Mouse (Mus musculus) brain, adult 2 months (tissue): ENCODE data around the gene March2.

Experiments used
- DNase-seq: peaks from one replicate; pipeline ENCODE4 v3.0.0; 2011; ENCODE audit warnings: low read depth, low spot score

The March2 gene

GRCm38 (mm10) chr17:33717982-33718381 lies 488 bp downstream of the March2 start:
- peak; percentile 7 for DNase-seq

GRCm38 (mm10) chr17:33717246-33717645 lies 1.2 kb downstream of the March2 start:
- no peak for DNase-seq

GRCm38 (mm10) chr17:33714779-33715178 lies 3.7 kb downstream of the March2 start:
- DNase-seq = no peak

GRCm38 (mm10) chr17:33713271-33713670 lies 5.2 kb downstream of the March2 start:
- no peak for DNase-seq

GRCm38 (mm10) chr17:33709834-33710233 lies 8.6 kb downstream of the March2 start:
- no peak for DNase-seq

GRCm38 (mm10) chr17:33703091-33703490 lies 15.4 kb downstream of the March2 start:
- DNase-seq = no peak

- no peak for DNase-seq
These were observed 16.3 kb downstream of the March2 start for GRCm38 (mm10) chr17:33702178-33702577.

GRCm38 (mm10) chr17:33695471-33695870 lies 23.0 kb downstream of the March2 start:
- DNase-seq = no peak

- DNase-seq = no peak
These were observed 31.7 kb downstream of the March2 start, which contains the start of gene Hnrnpm for GRCm38 (mm10) chr17:33686760-33687159. Hnrnpm (minus strand) TSS chr17:33686860.

- DNase-seq = peak; percentile 98
These were observed 33.2 kb downstream of the March2 start for GRCm38 (mm10) chr17:33685249-33685653.

GRCm38 (mm10) chr17:33684671-33685231 lies 33.7 kb downstream of the March2 start:
- peak; percentile 84 for DNase-seq

GRCm38 (mm10) chr17:33681767-33682166 lies 36.7 kb downstream of the March2 start:
- DNase-seq = no peak

- no peak for DNase-seq
These were observed 39.7 kb downstream of the March2 start for GRCm38 (mm10) chr17:33678771-33679170.

- DNase-seq = no peak
These were observed 42.4 kb downstream of the March2 start for GRCm38 (mm10) chr17:33676086-33676485.

GRCm38 (mm10) chr17:33675452-33675851 lies 43.0 kb downstream of the March2 start:
- DNase-seq = peak; percentile 38

- DNase-seq = no peak
These were observed 44.6 kb downstream of the March2 start for GRCm38 (mm10) chr17:33673837-33674236.

- DNase-seq = no peak
These were observed 48.8 kb downstream of the March2 start for GRCm38 (mm10) chr17:33669681-33670080.

- no peak for DNase-seq
These were observed 51.7 kb downstream of the March2 start for GRCm38 (mm10) chr17:33666813-33667212.

- no peak for DNase-seq
These were observed 68.5 kb downstream of the March2 start for GRCm38 (mm10) chr17:33649781-33650475.

- no peak for DNase-seq
These were observed 73.4 kb downstream of the March2 start for GRCm38 (mm10) chr17:33645073-33645472.

- DNase-seq = no peak
These were observed 74.4 kb downstream of the March2 start for GRCm38 (mm10) chr17:33644068-33644467.

- DNase-seq = no peak
These were observed 78.7 kb downstream of the March2 start for GRCm38 (mm10) chr17:33639743-33640142.

GRCm38 (mm10) chr17:33637516-33638276 lies 80.8 kb downstream of the March2 start, which contains the start of gene Pram1:
Pram1 (plus strand) TSS chr17:33638056.
- DNase-seq = no peak
